Mouse (Mus musculus) erythroid progenitor cell, adult 5-6 weeks (primary cell): Measurements from ENCODE around the gene F2rl2. TPM values are rescaled to one million over a fixed set of nuclear protein-coding genes. Genes with fewer than 3 reads are reported as not detected.

Source experiments
- total RNA-seq, 2 experiments: library from RNA; stranded (forward) in 1 of 2; stranded (reverse) in 1 of 2; fragments of 150-400 nt in 1 of 2; fragments of 186-747, 209-891 nt in 1 of 2; gene quantifications; 2 replicates each; pipeline versions ENCODE4 v1.2.3 to v1.2.4; 2015 to 2017; ENCODE audit warnings: low replicate concordance in 2 of 2

Gene F2rl2
- total RNA-seq, 2 experiments from 2014 or later: 0.15 to 2.1 TPM

Other genes with a start within 250 kb of the F2rl2 start
- gene S100z, start 218.1 kb upstream of the F2rl2 start, total RNA-seq (2015; ENCODE audit: low replicate concordance): not detected in 2 replicates
- not detected in 2 replicates for gene S100z, start 218.1 kb upstream of the F2rl2 start, total RNA-seq (2017; ENCODE audit: low replicate concordance)
- not detected in 2 replicates for gene F2rl1, start 171.6 kb upstream of the F2rl2 start, total RNA-seq (2015; ENCODE audit: low replicate concordance)
- 1.7 TPM in 1 of 2 replicates, not detected in the other for gene F2rl1, start 171.6 kb upstream of the F2rl2 start, total RNA-seq (2017; ENCODE audit: low replicate concordance)
- 0.84 and 1.8 TPM in 2 replicates for gene F2r, start 78.4 kb upstream of the F2rl2 start, total RNA-seq (2015; ENCODE audit: low replicate concordance)
- gene F2r, start 78.4 kb upstream of the F2rl2 start, total RNA-seq (2017; ENCODE audit: low replicate concordance): 0.68 and 2.7 TPM in 2 replicates
- 33.5 and 35.3 TPM in 2 replicates for gene Iqgap2, start 195.1 kb downstream of the F2rl2 start, total RNA-seq (2015; ENCODE audit: low replicate concordance)
- gene Iqgap2, start 195.1 kb downstream of the F2rl2 start, total RNA-seq (2017; ENCODE audit: low replicate concordance): 39.5 and 43.6 TPM in 2 replicates